Mouse (Mus musculus) kidney, postnatal 25 days (tissue): ENCODE measurements at regions not wholly inside any gene's neighbourhood (a gene's known extent, or its start where the extent isn't known, plus 50 kb on each side); places are given as distances from the start of the nearest gene placed in this dataset.

Source experiments
- DNase-seq, 2 experiments: peaks; one replicate each; pipeline ENCODE4 v3.0.0; 2021; ENCODE audit warnings: mixed read lengths in 2 of 2

- DNase-seq, result no peak
Measured at GRCm38 (mm10) chr12:92152043-92152921, 303.3 kb upstream of the Sel1l start.

- DNase-seq, result no peak
Measured at GRCm38 (mm10) chr12:92137539-92137938, 288.6 kb upstream of the Sel1l start.

DNA sequence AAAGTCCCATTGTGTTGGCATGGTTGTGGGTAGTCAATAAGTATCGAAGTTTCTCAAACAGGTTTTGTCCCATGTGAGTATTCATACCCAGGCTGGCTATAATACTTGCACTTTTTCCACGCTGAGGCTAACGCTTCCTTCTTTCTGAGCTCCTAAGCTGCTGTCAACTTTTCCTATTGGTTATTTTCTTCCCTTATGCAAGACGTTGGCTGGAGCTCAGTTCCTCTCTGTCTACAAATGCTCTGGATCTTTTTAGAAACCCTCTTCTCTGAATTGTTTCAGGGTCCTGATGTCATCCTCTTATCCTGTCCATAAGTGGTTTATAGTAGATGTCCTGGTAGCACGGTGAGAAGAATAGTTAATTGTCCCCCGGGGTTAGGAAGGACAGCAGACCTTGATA is 278.7 kb upstream of the Sel1l start:
- no peak for DNase-seq

- no peak for DNase-seq
Measured at GRCm38 (mm10) chr12:92120164-92120815, 271.3 kb upstream of the Sel1l start.

DNA sequence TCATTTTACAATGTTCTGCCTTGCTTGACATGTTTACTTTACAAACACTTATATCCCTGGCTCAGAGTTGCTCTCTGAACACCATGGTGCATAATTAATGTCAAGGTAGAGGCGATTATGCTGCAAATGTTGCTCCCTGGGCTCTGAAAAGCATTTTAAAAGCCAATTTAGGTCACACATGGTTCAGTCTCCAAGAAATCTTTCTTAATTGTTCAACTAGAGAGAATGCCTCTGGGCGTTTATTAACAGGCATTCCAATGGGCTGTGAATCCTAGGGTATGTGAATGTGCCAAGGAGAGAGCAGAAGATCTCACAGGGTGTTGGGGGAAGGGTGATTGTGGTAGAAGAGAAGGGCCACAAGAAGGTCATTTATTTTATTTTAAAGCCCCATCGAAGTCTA is 260.7 kb upstream of the Sel1l start:
- peak in 1 of 2 experiments; percentile 8 for DNase-seq

DNA sequence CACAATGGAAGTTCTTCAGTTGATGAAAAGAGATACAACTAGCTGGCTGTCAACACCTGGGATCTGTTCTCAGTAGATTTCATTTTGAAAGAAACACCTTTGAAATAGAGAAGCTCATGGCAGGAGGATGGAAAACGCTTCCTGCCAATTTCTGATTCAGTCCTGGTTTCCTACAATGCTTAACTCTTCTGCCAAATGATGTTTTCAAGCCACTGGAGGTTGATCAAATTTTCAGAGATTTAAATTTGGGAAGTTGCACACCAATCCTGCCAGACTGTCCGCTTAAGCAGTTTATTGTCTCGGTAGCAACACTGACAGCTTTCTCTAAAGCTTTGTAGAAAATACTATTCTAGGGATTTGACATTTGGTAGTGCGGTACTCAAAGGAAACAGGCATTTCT is 251.1 kb upstream of the Sel1l start:
- DNase-seq, result no peak

DNA sequence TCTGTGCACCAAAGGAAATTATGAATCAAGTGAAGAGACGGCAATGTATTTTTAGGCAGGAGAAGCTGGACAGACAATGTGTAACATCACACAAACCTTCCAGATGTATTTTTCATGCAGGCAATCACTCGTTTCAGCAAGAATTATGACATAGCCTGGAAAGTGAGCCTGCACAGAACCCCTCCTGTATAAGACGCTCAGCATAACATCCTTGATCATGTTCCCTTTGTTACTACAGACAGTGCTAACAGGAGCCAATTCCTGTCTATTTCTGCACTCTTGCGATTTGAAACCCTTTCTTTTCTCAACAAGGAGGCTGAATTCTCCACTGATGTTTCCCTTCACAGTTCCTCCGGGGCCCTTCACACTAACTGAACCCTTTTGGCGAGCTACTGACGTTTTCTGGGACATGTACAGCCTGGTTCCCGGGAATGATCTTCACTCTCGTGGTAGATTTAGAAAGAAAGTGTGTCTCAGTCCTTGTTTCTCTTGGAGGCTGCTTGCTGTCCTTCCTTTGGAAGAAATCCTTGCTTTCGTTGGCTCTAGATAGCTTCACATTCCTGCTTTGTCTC is 243.9 kb upstream of the Sel1l start:
- DNase-seq, result no peak

DNA sequence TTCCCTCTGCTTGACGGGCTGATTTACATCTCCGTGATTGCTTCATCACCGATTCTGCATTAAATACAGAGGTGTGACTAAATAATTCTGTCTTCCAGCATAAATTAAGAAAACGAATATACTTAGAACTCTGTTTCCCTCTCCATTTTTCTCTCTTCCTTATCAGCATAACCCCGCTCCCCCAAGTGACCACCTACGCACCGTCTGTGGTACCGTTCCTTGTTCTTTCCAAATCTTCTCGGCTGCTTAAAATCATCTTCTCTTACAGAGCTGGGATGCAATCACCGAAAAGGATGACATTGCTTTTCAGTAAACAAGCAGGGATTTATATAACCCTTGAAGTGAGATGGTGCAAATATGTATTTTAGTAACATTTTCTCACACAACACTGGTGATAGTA is 224.3 kb upstream of the Sel1l start:
- no peak for DNase-seq

- DNase-seq, result no peak
Measured at GRCm38 (mm10) chr12:92062731-92063130, 213.8 kb upstream of the Sel1l start.

DNA sequence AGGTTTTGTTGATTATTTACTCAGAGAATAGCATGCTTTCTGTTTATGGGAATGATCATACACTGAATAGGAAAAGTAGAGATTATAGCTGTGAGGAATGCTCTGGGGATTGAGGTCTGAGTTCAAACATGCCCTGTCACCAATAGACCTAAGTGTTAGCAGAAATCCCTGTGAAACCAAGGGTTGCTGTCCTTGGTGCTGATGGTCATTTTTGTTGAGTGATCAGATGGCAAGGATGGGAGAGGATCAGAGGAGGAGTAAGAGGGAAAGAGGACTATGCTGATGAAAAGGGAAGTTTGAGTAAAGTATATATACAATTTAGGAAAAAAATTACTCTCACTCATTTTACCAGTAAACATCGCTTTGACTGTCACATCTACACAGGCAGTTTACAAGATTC is 191.5 kb upstream of the Sel1l start:
- DNase-seq, result peak in 1 of 2 experiments; percentile 13

DNA sequence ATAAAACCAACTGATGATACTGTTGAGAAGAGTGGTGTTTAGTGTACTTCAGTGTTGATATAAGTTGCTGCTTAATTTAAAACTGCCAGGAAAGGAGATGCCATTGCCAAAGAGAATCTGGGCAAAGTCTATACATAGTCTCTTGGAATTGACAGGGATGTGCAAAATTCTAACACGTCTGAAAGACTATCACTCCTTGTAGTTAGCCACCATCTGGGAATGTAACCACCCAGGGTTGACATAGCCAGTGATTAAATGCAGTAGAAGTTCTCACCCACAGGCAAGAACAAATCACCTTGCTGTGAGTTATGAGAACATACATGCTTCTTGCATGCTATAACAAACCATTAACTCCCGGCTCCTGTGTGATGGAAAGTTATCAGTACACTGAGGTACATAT is 180.2 kb upstream of the Sel1l start:
- no peak for DNase-seq

- DNase-seq, result no peak
Measured at GRCm38 (mm10) chr12:92028354-92028753, 179.4 kb upstream of the Sel1l start.

DNA sequence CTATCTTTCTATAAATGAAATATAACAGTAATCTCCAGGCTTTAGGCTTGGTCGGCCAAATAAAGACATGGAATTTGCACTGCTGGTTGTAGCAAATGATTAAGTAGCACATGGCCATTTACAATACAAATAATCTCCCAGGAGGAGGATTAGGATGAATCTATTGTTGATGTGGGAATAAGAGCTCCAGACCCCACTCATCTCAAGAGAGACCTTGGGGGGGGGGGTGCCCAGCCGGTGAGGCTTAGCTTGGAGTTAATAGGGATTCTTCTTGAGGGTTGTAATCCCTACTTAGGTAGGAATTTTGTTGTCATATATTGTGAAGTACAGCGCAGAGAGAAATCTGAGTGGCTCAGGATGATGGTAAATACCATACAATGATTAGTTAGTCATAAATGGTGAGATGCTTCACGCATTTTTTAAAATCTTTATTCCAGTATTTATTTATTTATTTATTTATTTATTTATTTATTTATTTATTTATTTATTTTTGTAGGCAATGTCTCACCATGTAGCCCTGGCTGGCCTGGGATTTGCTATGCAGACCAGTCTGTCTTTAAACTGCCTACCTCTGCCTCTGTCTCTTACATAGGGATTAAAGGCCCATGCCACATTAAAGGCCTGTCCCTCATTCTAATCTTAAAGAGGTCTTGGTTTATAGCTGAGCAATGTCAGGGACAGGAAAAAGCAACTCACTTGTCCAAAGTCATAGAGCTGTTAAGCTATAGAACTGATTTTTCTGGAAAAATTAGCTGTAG is 175.7 kb upstream of the Sel1l start:
- no peak for DNase-seq

GRCm38 (mm10) chr12:92019593-92020224 is 170.8 kb upstream of the Sel1l start:
- DNase-seq, result no peak

- no peak for DNase-seq
Measured at GRCm38 (mm10) chr12:92015373-92015772, 166.4 kb upstream of the Sel1l start.

- no peak for DNase-seq
Measured at GRCm38 (mm10) chr12:92013979-92014378, 165.0 kb upstream of the Sel1l start.

- DNase-seq, result peak in 1 of 2 experiments; percentile 58
Measured at GRCm38 (mm10) chr12:92013244-92013643, 164.3 kb upstream of the Sel1l start.

DNA sequence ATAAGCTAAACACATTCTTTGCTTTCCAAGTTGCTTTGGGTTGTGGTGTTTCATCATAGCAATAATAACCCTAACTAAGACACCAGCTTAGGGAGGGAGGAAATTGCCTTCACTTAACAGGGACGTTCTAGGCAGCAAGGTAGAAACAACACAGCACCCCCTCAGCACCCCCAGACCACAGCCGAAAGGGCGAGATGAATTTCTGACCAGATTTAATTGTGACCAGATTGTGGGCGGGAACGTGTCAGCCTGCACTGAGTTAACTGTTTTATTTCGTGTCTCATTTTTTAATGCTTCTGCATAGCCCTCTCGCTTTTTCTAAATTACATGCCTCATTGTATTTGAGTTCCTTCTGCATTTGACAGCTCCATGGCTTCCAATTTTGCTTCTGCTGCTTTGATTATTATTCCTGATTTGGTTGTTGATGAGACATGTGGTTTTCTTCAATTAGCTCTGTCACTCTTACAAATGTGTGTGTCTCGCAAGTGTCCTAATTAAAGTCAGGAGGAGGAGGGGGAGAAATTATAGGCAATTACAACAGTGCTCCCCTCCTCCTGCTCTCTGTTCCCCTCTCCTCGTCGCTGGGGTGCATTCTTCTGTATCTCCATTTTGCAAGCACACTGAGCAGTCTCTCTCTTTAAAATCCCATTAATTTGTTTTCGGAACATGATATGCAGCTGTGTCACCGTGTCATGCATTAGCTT is 155.6 kb upstream of the Sel1l start:
- DNase-seq, result no peak

- no peak for DNase-seq
Measured at GRCm38 (mm10) chr12:91999031-91999430, 150.1 kb upstream of the Sel1l start.

GRCm38 (mm10) chr12:91997404-91997803 is 148.4 kb upstream of the Sel1l start:
- DNase-seq, result no peak

DNA sequence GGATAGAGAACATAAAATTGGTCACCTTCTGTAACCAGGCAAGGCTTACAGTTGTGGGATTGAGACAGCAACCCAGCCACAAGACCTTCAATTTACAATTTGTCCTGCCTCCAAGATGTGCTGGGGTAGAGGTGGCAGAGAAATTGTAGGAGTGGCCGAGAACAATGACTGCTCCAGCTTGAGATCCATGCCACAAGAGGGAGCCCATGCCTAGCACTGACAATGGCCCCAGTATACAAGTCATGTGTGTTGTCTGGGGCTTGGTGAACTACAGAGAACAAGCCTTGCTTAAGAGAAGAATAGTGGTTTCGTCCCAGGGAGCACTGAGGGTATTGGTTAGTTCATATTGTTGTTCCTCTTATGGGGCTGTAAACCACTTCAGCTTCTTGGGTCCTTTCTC is 146.6 kb upstream of the Sel1l start:
- DNase-seq, result no peak

GRCm38 (mm10) chr12:91986448-91986847 is 137.5 kb upstream of the Sel1l start:
- DNase-seq, result no peak
